Mouse (Mus musculus): Measurements from ENCODE around the gene Rapgef5. TPM values are rescaled to one million over a fixed set of nuclear protein-coding genes. Genes with fewer than 3 reads are reported as not detected.

The Rapgef5 gene
- polyA plus RNA-seq, 1 experiment, result not detected

DNA sequence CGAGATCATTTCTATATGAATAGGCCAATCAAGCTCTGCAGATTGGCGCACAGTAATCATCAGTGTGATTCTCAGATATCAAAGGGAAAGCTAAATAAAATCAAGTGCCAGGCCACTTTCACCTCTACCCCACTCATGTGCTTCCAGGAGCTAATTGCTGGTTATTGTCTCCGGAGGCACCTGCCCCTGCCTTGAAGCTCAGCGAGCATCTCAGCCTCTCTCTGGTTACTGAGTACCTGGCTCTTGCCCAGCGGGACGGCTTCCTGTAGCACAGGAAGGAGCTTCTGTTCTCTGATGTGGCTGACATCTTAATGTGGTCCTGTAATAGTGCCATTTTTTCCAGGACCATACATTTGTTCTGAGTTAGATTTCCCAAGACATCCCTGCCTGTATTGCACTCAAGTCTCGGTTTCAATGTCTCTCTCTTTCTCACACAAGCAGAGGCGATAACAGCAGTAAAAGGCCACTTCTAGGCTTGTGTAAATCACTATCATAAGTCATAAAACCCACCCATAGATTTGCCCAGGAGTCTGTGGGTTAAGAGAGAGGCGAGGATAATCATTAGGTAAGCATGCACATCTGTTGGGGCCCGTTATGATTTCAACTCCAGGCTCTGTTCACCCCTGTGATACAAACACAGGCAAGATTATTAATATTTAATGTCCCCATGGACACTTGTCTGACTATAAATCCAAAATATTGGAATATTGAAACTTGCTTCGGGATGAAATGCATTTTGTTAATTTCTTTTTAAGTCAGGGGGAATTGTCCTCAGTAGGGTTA, 2.9 kb upstream of the Rapgef5 start:
- TF ChIP-seq GATA1 (IDR thresholded peaks at IDR 0.05; ENCODE audit: low read length), result no peak

DNA sequence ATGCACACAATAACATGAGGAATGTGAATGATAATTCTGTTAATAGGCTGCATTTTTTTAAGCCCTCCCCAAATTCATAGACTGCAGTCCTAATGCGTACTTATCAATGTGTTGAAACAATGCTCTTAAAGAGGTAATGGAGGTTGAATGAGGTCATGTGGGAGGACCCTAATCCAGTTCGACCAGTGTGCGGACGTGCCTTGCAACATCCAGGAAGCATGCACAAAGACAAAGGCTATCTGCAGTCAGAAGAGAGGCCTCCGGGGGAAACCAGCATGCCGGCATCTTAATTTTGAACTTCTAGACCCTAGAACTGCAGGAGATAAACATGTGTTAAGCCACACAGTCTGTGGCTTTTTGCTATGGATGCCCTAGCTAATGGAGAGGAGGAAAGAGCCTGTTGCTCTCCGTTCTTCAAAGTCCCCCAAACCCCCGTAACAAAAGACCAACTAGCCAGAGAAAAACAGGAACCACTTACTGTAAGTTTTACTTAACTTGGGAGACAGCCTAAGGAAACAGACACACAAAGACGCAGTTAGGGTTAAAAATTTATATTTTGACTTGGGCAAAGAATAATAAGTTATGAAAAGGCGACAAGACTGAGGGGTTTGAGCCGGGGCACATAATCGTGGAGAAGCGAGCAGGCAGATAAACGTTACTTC, 1.1 kb downstream of the Rapgef5 start:
- TF ChIP-seq GATA1 (IDR thresholded peaks at IDR 0.05; ENCODE audit: low read length), result no peak

DNA sequence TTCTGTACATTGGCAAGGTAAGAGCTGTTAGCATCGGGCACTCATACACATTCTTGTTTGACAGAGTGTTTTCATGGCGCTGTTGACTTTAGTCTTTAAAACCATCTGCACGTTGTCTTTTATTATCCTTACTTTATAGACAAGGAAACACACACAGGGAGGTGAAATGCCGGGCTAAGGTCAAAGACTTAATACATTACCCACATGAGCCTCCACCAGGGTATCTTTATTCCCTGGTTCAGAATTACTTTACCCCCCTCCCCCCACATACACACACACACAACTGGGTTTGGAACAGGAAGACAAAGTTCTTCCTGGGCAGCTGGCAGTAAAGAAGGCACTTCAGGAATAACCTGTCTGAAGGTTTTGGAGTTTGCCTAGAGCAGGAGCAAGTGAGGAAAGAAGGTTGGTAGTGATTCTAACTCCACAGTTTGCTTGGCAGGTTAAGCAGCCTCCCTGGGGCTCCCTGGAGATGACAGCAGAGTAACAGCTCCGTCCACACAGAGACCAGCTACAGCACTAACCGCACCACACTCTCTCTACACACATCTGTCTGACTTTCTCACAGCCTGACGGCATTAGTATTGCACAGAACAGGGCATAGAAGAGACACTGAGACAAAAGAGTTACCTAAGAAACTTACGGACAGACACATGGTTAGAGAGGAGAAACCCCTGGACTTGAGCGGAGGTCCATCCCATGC, 8.2 kb downstream of the Rapgef5 start:
- no peak for TF ChIP-seq GATA1 (IDR thresholded peaks at IDR 0.05; ENCODE audit: low read length)

DNA sequence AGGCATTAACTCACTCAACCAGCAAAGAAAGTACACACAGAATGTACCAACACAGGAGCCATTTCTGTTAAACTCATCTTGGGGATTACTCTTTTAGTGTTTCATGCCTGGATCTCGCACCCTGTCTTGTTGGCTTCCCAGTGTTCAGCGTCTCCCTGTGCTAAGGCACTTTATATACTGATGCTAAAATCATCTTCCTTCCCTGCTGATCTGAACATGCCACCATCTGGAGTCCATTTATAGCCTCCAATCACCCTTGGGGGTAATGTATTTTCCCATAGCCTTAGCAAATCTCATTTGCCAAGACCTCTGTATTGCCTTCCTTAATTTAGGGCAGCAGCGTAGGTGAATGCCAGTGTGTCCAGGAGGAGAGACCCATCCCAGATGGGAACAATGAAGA, 11.6 kb downstream of the Rapgef5 start:
- TF ChIP-seq GATA1 (IDR thresholded peaks at IDR 0.05; ENCODE audit: low read length), result no peak

DNA sequence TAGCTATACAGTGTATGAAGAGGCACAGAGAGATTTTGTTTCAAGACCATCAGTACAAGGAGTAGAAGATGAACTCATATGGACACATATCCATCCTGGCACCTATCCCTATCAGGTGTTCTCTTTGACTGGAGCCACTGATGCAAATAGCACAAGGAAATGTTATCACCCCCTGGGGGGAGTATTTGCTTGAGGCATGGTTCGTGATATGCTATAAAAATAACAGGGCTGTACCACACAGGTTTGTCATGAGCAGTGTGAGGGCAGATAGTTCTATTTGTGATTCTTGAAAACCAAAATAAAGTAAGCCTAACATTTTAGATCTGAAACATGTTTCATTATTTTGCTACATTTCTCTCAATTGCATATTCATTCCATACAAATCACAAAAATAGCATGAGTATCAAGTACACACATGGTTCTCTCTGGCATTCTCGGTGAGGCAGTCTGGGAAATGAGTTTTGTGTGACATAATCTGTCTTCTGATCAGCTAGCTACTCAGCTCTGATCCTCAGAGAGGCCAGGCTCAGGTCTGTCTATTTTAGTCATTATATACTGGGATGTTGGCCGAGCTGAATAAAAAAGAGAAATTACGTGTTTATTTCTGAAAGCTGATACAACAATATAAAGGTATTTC, 12.3 kb downstream of the Rapgef5 start:
- TF ChIP-seq GATA1 (IDR thresholded peaks at IDR 0.05; ENCODE audit: low read length), result no peak

DNA sequence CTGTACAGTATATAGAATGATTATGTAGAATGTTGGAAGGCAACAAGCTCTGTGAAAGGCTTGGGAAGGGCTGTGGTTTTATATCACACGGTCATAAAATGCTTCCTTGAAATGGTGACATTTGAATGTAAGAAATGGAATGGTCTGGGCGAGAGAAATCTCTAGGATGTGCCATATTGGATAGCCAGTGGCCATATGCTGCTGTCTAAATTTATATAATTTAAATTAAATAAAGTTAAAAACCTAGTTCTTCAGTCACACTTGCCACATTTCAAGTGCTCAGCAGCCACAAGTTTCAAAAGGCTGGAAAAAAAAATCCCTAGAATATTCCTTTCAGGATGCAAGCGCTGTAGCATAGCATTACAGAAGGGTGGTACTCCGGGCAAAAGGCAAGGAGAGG, 14.8 kb downstream of the Rapgef5 start:
- TF ChIP-seq GATA1 (IDR thresholded peaks at IDR 0.05; ENCODE audit: low read length), result no peak

DNA sequence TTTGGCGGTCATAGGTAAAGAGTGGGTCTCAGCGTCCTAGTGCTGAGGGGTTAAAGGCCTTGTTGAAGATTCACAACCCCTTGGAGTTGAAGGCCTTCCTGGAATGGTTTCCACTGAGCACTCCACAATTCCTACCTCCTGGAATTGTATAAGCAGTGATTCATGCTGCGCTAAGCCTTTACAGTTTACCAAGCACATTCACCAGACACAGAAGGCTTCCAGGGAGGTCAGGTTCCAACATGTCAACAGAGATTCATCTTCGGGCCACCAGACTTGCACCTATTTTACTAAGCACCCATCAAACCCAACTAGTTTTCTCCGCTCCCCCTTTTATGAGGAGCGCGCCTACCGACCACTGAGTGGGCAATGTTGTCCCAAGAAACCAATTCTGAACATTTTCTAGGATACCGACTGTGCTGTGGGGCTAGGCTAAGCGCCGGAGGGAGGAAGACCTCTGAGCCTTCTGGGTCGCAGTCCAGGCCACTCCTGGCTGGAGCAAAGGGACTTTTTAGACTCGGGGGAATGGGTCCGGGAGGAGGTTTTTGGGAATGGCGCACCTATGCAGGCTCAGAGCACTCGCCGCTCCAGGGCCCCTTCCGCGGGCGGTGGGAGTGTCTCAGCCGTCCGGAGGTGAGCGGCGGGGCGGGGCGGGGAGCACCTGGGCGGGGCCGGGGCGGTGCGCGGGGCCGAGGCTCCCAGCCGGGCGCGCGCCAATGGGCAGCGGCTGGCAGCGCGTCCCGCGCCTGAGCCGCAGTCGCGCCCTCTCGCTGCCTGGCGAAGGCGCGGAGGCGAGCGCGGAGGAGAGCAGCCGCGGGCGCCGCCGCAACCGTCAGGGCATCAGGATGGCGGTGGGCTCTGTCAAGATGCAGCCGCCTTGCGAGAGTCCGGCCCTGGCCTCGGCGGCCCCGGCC, 17.2 kb downstream of the Rapgef5 start:
- TF ChIP-seq GATA1 (IDR thresholded peaks at IDR 0.05; ENCODE audit: low read length), result no peak

DNA sequence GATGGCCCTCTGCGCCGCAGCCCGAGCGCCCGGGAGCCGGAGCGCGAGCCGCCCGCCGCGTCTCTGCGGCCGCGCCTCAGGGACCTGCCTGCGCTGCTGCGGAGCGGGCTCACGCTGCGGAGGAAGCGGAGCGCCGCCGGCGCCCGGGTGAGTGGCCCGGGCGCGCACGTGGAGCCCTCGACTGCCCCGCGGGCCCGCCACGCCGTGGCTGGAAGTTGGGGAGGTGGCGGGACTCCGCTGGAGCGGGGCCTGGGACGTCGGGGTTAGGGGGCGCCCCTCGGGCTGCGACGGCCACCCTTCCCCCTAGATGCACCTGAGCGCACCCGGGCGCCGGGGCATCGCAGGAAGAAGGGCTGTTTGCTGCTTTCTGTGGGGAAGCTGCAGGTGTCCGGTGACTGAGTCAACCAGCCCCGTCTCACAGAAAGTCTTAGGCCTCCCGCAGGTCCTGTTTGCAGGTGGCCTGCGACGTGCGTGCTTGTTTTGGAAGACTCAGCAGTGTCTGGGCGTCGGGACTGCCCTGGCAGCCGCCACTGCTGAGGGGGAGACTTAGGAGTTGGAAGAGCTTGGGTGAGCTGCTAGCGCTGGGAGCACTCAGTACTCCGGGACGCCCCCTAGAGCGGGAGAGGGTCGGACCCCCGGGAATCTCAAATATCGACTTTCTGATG, 17.9 kb downstream of the Rapgef5 start:
- TF ChIP-seq GATA1 (IDR thresholded peaks at IDR 0.05; ENCODE audit: low read length), result no peak

DNA sequence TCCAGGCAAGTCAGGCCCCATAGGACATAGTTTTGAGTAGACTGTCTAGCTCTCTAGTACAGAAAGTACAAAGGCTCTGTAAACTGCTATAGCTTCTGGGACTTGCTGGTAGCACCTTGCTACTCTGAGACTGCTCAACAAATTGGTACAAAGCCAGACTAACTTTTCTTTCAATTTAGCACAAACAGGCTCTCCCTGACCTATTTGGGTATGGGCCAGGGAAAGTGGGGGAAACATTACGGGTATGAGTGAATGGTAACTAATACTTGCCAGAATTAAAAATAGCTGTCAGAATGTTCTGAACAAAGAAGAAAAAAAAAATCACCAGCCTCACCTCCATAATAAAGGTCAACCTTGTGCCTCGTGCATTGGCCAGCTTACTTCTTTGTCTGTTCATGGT, 24.1 kb downstream of the Rapgef5 start:
- TF ChIP-seq GATA1 (IDR thresholded peaks at IDR 0.05; ENCODE audit: low read length), result no peak

DNA sequence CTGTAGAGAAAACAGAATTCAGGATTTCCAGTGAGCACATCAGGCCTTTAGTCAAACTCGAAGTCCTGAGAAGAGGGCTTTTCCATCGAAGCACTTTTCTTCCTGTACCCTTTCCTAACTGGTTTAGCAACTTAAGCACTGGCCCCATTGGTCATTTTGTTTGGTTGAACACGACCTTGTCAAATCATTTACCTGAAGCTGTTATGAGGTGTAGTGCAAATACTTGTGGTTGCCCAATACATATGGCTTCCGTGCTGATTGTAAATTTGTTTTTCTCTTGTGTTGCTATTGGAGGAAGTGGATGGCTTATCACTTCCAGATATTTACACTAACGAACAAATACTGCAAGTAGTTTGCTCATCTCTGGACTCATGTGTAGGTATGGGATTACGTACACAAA, 29.0 kb downstream of the Rapgef5 start:
- TF ChIP-seq GATA1 (IDR thresholded peaks at IDR 0.05; ENCODE audit: low read length), result no peak

DNA sequence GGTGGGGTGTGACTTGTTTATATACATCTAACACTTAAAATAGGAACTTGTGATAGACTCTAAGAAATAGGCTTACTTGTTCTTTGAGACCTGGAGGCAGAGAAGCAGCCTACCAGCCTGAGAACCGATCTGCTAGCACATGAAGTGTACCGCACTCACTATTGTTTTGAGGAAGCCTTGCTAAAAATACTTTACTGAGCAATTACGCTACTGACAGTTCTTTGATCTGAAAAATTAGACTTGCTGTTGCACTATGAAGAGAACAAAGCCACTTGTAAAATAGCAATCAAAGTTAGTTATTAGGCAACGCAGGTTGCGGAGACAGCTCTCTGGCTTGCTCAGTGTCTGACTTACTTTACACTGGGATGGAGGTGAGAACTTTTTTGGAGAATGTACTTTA, 37.1 kb downstream of the Rapgef5 start:
- TF ChIP-seq GATA1 (IDR thresholded peaks at IDR 0.05; ENCODE audit: low read length), result no peak

DNA sequence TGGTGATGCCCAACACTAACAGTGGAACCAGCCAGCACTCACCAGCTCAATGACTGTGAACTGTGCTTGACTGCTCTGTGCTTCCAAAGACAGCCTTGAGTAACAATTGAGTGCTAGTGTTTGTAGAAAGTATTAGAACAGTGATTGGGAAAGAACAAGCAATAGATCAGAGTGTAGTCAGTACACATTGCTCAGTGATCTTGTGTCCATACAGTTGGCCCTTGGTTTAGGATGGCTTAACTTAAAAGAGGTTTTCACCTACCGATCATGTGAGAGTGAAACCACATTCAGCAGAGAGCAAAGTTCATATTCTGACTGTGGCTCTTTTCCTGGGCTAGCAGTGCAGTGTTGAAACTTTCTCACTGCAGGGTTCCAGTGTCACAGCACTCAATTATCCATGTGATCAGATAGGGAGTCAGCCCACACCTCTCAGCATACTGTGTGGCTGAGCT, 38.4 kb downstream of the Rapgef5 start:
- no peak for TF ChIP-seq GATA1 (IDR thresholded peaks at IDR 0.05; ENCODE audit: low read length)

DNA sequence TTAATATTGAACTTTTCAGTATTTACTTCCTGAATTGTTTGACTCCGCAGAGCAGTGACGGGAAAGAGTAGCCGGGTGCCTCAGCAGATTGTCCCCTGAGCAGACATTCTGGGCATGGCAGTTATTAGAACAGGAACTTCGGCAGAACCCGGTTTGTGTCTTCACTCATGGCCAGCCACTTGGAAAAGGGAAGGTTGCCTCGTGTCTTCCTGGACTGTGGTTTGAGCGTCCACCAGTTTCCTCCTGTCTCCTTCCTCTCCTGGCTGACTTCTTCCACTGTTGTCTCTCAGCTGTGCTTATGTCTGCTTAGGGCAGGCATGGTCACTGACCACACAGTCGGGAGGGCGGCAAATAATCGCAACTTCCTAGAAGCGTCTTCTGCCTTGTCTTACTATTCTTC, 44.2 kb downstream of the Rapgef5 start:
- TF ChIP-seq GATA1 (IDR thresholded peaks at IDR 0.05; ENCODE audit: low read length), result no peak

DNA sequence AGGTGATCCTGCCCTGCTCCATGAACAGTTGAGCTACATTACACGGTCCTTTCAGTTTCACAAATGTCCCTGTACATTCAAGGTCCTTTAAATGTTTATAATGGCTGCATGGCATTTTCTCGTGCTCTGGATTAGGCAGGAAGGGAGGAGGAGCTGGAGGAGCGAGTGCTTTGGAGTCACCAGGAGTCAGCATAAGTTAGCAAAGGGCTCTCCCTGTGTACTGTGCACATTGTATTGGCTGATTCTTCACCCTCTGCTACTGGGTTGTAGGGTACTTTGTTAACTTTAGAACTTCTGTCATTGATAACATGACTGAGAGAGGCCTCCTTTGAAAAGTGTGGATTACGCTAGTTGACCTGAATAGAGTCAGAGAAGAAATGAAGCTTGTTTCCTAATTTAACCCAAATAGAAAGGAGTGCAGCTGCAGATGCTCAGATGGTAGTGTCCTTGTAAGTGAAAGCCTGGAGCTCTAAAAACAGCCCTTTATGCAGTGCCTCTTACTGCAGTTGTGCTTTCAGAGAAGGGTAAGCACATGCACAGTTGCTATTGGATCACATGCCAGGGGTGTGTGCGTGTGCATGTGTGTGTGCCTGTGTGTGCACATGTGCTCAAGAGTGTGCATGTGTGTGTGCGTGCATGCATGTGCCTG, 45.3 kb downstream of the Rapgef5 start:
- no peak for TF ChIP-seq GATA1 (IDR thresholded peaks at IDR 0.05; ENCODE audit: low read length)
